Mouse (Mus musculus): ENCODE measurements around the gene Mpzl2.

Gene Mpzl2

DNA sequence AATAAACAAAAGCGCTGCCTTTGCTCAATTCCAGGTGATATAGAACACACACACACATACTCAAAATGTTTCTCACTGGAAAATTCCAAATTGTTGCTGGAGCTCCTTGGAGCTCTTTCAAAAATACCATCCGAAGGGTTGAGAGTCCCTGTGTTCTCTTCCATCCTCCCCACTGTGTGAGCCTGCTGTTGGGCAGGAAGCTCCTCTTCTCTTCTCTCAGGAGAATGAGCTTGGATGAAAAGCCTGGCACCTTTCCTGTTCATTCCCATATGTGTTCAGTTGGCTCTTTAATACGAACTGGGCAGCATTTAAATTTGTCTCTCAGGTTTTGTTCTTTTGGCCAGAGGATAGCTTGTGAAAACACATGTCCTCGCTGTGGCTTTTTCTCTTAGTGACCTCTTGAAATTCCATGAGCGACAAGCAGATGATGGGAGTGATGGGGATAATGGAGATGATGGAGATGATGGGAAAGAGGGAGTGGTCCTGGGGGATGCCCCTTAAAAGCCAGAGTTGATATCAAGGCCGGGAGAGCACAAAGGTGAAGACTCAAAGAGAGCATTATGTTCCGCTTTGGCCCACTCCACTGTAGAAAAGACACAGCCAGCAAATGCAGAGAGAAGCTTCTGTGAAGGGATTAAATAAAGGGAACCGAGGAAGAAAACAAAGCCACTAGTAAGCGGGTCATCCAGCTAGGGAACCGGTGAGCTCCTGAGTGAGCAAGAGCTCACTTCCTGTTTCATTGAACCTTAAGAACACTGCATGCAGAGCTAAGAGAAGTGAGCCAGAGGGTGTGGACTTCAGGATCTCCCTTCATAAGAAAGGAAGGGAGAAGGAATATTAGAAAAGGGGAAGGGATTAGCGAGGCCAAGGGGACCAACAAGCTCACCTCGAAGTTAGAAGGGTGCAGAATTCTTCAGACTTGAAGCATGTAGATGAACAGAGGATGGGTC lies 46.4 kb downstream of the Mpzl2 start:
- DNase-seq (ENCODE audit: low spot score), result no peak

DNA sequence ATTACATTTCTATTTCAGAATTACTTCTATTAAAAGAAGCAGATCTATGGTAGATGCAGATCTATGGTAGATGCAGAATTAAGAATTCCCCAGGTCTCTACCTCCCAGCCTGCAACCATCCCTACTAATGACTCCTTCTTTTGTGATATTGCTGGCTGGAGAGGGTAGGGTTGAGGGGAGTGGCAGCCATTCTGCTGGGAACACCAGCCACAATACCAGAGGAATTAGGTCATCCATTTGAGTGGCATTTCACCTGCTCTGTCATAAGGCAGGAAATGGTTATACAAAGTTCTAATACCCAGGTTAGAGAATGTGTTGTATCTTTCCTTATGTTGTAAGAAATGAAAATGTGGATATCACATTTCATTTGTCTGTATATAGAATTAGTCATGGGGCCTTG lies 48.4 kb downstream of the Mpzl2 start:
- no peak for DNase-seq (ENCODE audit: low spot score)

GRCm38 (mm10) chr9:45090811-45091210 lies 51.2 kb downstream of the Mpzl2 start:
- DNase-seq (ENCODE audit: low spot score), result no peak

DNA sequence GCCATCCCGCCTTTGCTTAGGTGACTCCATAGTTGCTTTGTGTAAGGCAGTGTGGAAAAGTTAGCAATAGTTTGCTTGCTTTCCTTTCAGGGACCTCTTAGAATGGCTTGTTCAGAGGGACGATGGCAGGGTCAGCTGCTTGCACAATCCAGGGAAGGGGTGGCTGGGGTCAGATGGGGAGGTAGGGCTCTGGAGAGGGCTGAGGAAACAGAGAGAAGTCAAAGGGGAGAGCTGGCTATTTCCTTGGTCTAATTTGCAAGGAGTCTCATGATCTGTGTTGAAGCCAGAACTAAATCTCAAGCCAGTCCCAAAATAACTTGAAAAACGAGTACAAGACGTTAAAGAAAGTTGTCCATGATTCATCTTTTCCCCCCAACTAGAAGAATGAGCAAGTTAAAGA lies 53.0 kb downstream of the Mpzl2 start:
- no peak for DNase-seq (ENCODE audit: low spot score)

- no peak for DNase-seq (ENCODE audit: low spot score)
Observed at GRCm38 (mm10) chr9:45095149-45095937, 55.7 kb downstream of the Mpzl2 start.

GRCm38 (mm10) chr9:45097877-45098276 lies 58.3 kb downstream of the Mpzl2 start:
- no peak for DNase-seq (ENCODE audit: low spot score)

GRCm38 (mm10) chr9:45098426-45098825 lies 58.8 kb downstream of the Mpzl2 start:
- DNase-seq (ENCODE audit: low spot score), result no peak

DNA sequence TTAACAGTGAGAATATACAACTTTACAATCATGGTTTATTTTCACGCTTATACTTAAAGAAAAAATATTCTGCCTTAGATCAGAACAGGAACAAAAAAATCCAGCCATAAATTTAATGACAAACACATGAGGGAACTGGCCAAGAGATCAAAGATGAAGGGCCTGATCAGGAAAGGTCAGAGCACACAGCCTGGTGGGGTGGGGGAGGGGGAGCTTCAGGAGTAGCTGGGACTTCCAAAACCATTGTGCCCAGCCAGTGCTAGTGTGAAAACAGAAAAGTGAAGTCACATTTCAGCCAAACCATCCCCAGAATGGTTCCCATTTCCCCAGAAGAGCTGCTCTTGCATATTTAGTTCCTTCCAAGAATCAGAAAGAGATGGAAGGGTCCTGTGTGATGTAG lies 62.9 kb downstream of the Mpzl2 start:
- DNase-seq (ENCODE audit: low spot score), result no peak

GRCm38 (mm10) chr9:45103211-45103979 lies 63.8 kb downstream of the Mpzl2 start:
- no peak for DNase-seq (ENCODE audit: low spot score)

Data from layer of hippocampus, adult 9-10 months (tissue).